Mouse (Mus musculus): ENCODE measurements around the gene Rbm28. TPM values are rescaled to one million over a fixed set of nuclear protein-coding genes. Genes with fewer than 3 reads are reported as not detected.
"Not testable (repeated sequence)": the region's sequence is repeated elsewhere in the genome, so short reads cannot be mapped to it uniquely, and the experiment has no call there.

Gene Rbm28
- polyA plus RNA-seq, 1 experiment from 2014 or later = 56.0 TPM

DNA sequence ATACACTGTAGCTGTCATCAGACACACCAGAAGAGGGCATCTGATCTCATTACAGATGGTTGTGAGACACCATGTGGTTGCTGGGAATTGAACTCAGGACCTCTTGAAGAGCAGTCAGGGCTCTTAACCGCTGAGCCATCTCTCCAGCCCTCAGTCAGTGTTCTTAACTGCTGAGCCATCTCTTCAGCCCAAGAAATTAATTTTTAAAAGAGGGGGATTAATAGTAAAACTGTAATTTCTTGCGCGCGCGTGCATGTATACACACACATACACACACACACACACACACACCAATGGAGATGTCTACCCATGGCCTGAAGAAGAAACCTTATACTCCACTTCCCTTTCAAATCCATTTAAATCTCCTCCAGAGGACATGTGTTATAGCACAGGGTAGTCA is 3.5 kb downstream of the Rbm28 start:
- Histone ChIP-seq H3K36me3 (peaks cover 31% of the 10 kb centered on the region), H3K4me1 (peaks cover 13% of the 10 kb centered on the region)
- H3K9me3 ChIP-seq; H3K4me3 ChIP-seq; H3K27me3 ChIP-seq (replicated peaks); H3K4me2 ChIP-seq (replicated peaks); H3K27ac ChIP-seq; H3K9ac ChIP-seq; ATAC-seq (ENCODE audit: low FRiP score, low read depth): not testable (repeated sequence)
- 96% methylated on average over 5 of the region's 5 CpGs for WGBS

GRCm38 (mm10) chr6:29160786-29161185 is 4.0 kb downstream of the Rbm28 start:
- Histone ChIP-seq H3K27me3 (replicated peaks) (no peaks in the 10 kb centered on the region), H3K4me1 (peaks cover 13% of the 10 kb centered on the region), H3K4me2 (replicated peaks) (no peak overlapping the region), H3K9me3 (no peaks in the 10 kb centered on the region), H3K4me3 (no peak overlapping the region), H3K9ac (no peak overlapping the region), H3K36me3 (peaks cover 36% of the 10 kb centered on the region), H3K27ac (no peak overlapping the region)
- 89% methylated on average over 2 of the region's 2 CpGs for WGBS
- ATAC-seq (ENCODE audit: low FRiP score, low read depth) = no peak

- 93% methylated on average over 5 of the region's 5 CpGs for WGBS
- no peak overlapping the region for H3K27ac ChIP-seq
- ATAC-seq (ENCODE audit: low FRiP score, low read depth) = no peak
- no peak overlapping the region for H3K4me3 ChIP-seq
- H3K9me3 ChIP-seq = no peaks in the 10 kb centered on the region
- H3K4me2 ChIP-seq (replicated peaks) = no peak overlapping the region
- no peak overlapping the region for H3K9ac ChIP-seq
- no peaks in the 10 kb centered on the region for H3K4me1 ChIP-seq
- no peaks in the 10 kb centered on the region for H3K27me3 ChIP-seq (replicated peaks)
- peaks cover 73% of the 10 kb centered on the region for H3K36me3 ChIP-seq
Observed at GRCm38 (mm10) chr6:29156326-29156725, 8.5 kb downstream of the Rbm28 start.

- Histone ChIP-seq H3K27me3 (replicated peaks) (no peaks in the 10 kb centered on the region), H3K27ac (no peak overlapping the region), H3K4me2 (replicated peaks) (no peak overlapping the region), H3K9me3 (no peaks in the 10 kb centered on the region), H3K36me3 (peaks cover 52% of the 10 kb centered on the region), H3K4me3 (no peak overlapping the region), H3K9ac (no peak overlapping the region), H3K4me1 (no peaks in the 10 kb centered on the region)
- ATAC-seq (ENCODE audit: low FRiP score, low read depth) = no peak
- 90% methylated on average over 1 of the region's 1 CpGs for WGBS
Observed at GRCm38 (mm10) chr6:29150001-29150400, 14.8 kb downstream of the Rbm28 start.

DNA sequence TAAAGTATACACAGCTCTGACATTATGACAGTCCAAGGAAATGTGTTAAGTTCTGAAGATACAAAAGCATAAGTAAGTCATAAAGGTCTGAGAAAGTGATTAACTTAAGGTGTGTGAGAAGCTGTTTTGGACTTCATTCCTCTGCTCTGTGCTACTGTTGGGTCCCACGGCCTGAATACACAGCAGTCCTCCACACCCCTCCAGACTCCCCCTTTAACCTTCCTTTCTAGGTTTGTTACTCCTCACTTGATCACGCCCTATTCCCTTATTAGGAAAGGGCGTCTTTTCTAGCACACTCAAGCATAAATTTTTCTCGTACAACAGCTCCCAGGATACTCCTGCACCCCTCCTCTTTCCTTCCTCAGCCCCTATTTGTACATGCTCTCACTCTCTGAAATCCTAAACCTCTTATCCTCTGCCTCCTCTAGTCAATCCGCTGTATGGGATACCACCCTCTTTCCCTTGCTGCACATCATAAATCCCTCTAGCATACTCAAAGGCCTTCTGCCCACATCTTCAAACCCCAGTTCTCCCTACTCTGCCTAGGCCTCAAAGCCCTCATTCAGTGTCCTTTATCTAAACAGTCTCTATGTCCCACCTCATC is 17.3 kb downstream of the Rbm28 start:
- no peaks in the 10 kb centered on the region for H3K27me3 ChIP-seq (replicated peaks)
- no peaks in the 10 kb centered on the region for H3K9me3 ChIP-seq
- no peak overlapping the region for H3K4me3 ChIP-seq
- H3K4me2 ChIP-seq (replicated peaks) = no peak overlapping the region
- H3K27ac ChIP-seq = no peak overlapping the region
- 85% methylated on average over 5 of the region's 5 CpGs for WGBS
- H3K36me3 ChIP-seq = peaks cover 37% of the 10 kb centered on the region
- no peak for ATAC-seq (ENCODE audit: low FRiP score, low read depth)
- no peak overlapping the region for H3K9ac ChIP-seq
- no peaks in the 10 kb centered on the region for H3K4me1 ChIP-seq

DNA sequence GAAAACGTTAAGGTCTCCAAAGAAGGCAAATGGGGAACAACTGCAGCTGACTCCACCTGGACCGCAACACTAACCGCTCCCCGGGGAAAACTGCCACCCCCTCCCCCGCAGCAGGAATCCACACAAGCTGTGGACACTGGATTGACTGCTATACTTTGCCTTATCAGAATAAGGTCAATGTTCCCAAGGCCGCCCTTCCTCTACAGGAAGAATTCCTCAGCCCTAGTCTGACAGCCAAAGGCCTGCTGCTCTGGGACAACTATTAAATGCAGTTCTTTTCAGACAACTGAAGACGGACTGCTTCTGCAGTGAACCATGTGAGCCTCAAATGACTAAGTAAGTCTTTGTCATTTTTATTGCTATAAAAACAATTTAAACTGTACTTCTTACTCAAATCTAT is 18.2 kb downstream of the Rbm28 start:
- H3K4me3 ChIP-seq = no peak overlapping the region
- no peak overlapping the region for H3K4me2 ChIP-seq (replicated peaks)
- H3K4me1 ChIP-seq = no peaks in the 10 kb centered on the region
- no peak for ATAC-seq (ENCODE audit: low FRiP score, low read depth)
- H3K27ac ChIP-seq = no peak overlapping the region
- peaks cover 36% of the 10 kb centered on the region for H3K36me3 ChIP-seq
- no peak overlapping the region for H3K9ac ChIP-seq
- H3K9me3 ChIP-seq = no peaks in the 10 kb centered on the region
- H3K27me3 ChIP-seq (replicated peaks) = no peaks in the 10 kb centered on the region
- WGBS = 74% methylated on average over 7 of the region's 7 CpGs

DNA sequence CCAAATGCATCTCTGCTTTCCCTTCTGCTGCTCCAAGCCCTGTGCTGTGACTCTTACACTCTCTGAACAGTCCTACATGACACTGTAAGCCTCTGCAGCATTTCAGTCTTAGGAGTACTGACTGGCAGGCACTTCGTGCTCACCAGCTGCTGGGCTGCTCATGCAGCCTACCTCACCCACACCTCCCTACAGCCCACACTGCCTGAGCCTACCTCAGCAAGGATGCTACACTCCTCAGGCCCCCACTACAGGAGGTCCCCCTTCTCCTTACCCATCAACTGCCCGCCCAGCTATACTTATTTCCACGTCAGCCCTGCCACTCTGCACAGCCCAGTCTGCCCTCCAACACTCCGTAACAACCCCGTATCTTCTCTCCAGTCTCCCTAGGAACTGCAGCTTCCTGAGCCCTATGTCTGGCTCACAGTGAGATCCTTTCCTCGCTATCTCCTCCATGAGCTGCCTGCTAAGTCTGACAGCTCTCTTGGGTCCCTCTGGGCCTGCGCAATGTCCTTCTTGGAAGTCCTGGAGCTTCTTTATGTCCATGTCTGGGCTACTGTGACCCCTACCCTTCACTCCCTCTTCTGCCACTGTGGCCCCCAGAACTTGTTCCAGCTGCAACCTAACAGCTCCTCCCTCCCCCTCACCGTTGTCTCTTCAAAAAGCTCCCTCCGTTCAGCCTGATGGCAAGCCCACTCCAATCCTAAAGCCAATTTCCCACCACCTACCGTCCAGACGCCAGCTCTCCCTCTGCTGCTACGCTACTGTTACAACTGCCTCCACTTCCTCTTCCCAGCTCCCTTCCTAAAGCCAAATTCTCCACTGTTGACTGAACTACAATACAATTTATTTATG is 19.1 kb downstream of the Rbm28 start:
- WGBS = 68% methylated on average over 12 of the region's 12 CpGs
- H3K9ac ChIP-seq = no peak overlapping the region
- H3K27ac ChIP-seq = no peak overlapping the region
- H3K36me3 ChIP-seq = peaks cover 27% of the 10 kb centered on the region
- no peak overlapping the region for H3K4me3 ChIP-seq
- no peaks in the 10 kb centered on the region for H3K9me3 ChIP-seq
- ATAC-seq (ENCODE audit: low FRiP score, low read depth) = no peak
- no peak overlapping the region for H3K4me2 ChIP-seq (replicated peaks)
- H3K4me1 ChIP-seq = no peaks in the 10 kb centered on the region
- no peaks in the 10 kb centered on the region for H3K27me3 ChIP-seq (replicated peaks)

DNA sequence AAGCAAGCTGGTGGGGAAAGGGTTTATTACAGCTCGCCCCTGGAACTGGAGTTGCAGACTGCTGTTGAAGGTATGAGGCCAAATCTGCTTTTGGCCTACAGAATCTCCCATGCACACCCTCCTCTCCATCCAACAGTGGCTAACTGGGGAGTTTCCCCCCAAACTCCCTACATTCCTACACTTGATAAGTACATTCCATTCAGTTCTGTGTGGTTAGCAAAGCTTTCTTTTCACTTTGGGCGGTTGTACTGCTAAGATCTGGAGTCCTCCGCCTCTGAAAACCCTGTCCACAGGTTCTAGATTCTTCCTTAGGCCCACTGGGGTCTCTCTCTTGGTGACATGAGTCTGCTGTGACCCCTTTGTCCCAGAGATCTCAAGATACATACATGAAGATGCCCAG is 19.8 kb downstream of the Rbm28 start:
- no peak for ATAC-seq (ENCODE audit: low FRiP score, low read depth)

GRCm38 (mm10) chr6:29143608-29144007 is 21.2 kb downstream of the Rbm28 start:
- 44% methylated on average over 5 of the region's 5 CpGs for WGBS
- no peaks in the 10 kb centered on the region for H3K4me1 ChIP-seq
- no peaks in the 10 kb centered on the region for H3K9me3 ChIP-seq
- H3K4me2 ChIP-seq (replicated peaks) = no peak overlapping the region
- H3K4me3 ChIP-seq = no peak overlapping the region
- H3K27ac ChIP-seq = no peak overlapping the region
- ATAC-seq (ENCODE audit: low FRiP score, low read depth) = no peak
- H3K9ac ChIP-seq = no peak overlapping the region
- peaks cover 17% of the 10 kb centered on the region for H3K36me3 ChIP-seq
- no peaks in the 10 kb centered on the region for H3K27me3 ChIP-seq (replicated peaks)

More for the DNA sequence above, 19.8 kb downstream of the Rbm28 start:
- Histone ChIP-seq H3K4me2 (replicated peaks) (no peak overlapping the region), H3K36me3 (peaks cover 24% of the 10 kb centered on the region), H3K9ac (no peak overlapping the region), H3K27ac (no peak overlapping the region), H3K27me3 (replicated peaks) (no peaks in the 10 kb centered on the region), H3K9me3 (no peaks in the 10 kb centered on the region), H3K4me3 (no peak overlapping the region), H3K4me1 (no peaks in the 10 kb centered on the region)
- 76% methylated on average over 3 of the region's 3 CpGs for WGBS

GRCm38 (mm10) chr6:29137441-29137840 is 27.4 kb downstream of the Rbm28 start:
- no peaks in the 10 kb centered on the region for H3K9me3 ChIP-seq
- no peaks in the 10 kb centered on the region for H3K27me3 ChIP-seq (replicated peaks)
- no peak overlapping the region for H3K4me3 ChIP-seq
- 96% methylated on average over 9 of the region's 9 CpGs for WGBS
- H3K36me3 ChIP-seq = peaks cover 55% of the 10 kb centered on the region
- H3K27ac ChIP-seq = no peak overlapping the region
- no peak for ATAC-seq (ENCODE audit: low FRiP score, low read depth)
- no peaks in the 10 kb centered on the region for H3K4me1 ChIP-seq
- no peak overlapping the region for H3K4me2 ChIP-seq (replicated peaks)
- H3K9ac ChIP-seq = no peak overlapping the region

- H3K9me3 ChIP-seq = no peaks in the 10 kb centered on the region
- H3K4me2 ChIP-seq (replicated peaks) = no peak overlapping the region
- no peak overlapping the region for H3K4me3 ChIP-seq
- no peak overlapping the region for H3K27ac ChIP-seq
- H3K36me3 ChIP-seq = peaks cover 77% of the 10 kb centered on the region
- WGBS = 94% methylated on average over 9 of the region's 9 CpGs
- H3K27me3 ChIP-seq (replicated peaks) = no peaks in the 10 kb centered on the region
- no peak for ATAC-seq (ENCODE audit: low FRiP score, low read depth)
- no peak overlapping the region for H3K9ac ChIP-seq
- H3K4me1 ChIP-seq = no peaks in the 10 kb centered on the region
Observed at GRCm38 (mm10) chr6:29133100-29133499, 31.7 kb downstream of the Rbm28 start.

- Histone ChIP-seq H3K36me3 (peaks cover 72% of the 10 kb centered on the region), H3K4me3 (no peak overlapping the region), H3K9me3 (no peaks in the 10 kb centered on the region), H3K27ac (no peak overlapping the region), H3K9ac (no peak overlapping the region), H3K4me1 (no peaks in the 10 kb centered on the region), H3K27me3 (replicated peaks) (no peaks in the 10 kb centered on the region), H3K4me2 (replicated peaks) (no peak overlapping the region)
- no peak for ATAC-seq (ENCODE audit: low FRiP score, low read depth)
- WGBS = 93% methylated on average over 7 of the region's 7 CpGs
Observed at GRCm38 (mm10) chr6:29126878-29127426, 37.9 kb downstream of the Rbm28 start.
